Comparison of ENCODE assay signal across 34 mouse cellular contexts in genomic region chr19:11856506-11856905, GRCm38 (mm10). TPM values are rescaled to one million over a fixed set of nuclear protein-coding genes. Genes with fewer than 3 reads are reported as not detected.
DNase-seq lines count a peak whose midpoint lies in the region; ATAC-seq and TF ChIP-seq lines count a peak whose summit lies in the region.
"Had no signal": no experiment of that assay in that cellular context is flagged by ENCODE, and none has a peak within 500 bp of the region (broad histone marks: within the 10 kb centered on the region; RNA-seq: fewer than 3 reads in every experiment).

No protein-coding gene starts in this region.

- ATAC-seq in lung, postnatal 0 days, result no peak
- no peak for ATAC-seq in activated CD4-positive, CD25-positive, alpha-beta regulatory T cell, adult 4 months
- ATAC-seq: forebrain, embryonic 14.5 days; forebrain, postnatal 0 days; hindbrain, postnatal 0 days; inflammation-experienced regulatory T-cells, adult 6 months; intestine, embryonic 16.5 days had no signal

- TF ChIP-seq EP300 in lung, postnatal 0 days (IDR thresholded peaks at IDR 0.05), result no peak

- DNase-seq in R1 (ENCODE audit: low read depth, low spot score), result peak; percentile 13
- peak; percentile 71 to 88 for DNase-seq in adrenal gland, adult (ENCODE audit: inconsistent age in 2 of 2, low spot score in 1 of 2)
- peak; percentile 64 for DNase-seq in adrenal gland, postnatal 10 days
- DNase-seq in adrenal gland, postnatal 36 days, result peak; percentile 71 to 72
- DNase-seq in frontal cortex, postnatal 25 days (ENCODE audit: low spot score in 2 of 2), result no peak
- no peak for DNase-seq in lung, postnatal 0 days (ENCODE audit: low spot score)
- DNase-seq: cerebellum, adult 11 months; cerebellum, adult 2 months; cerebellum, adult 9-11 months; cerebellum, postnatal 25 days; forebrain, postnatal 0 days; gastrocnemius, postnatal 25 days; heart, adult 18-20 months; heart, postnatal 14 days; heart, postnatal 4 days had no signal

- H3K36me3 ChIP-seq in lung, postnatal 0 days (ENCODE audit: insufficient read depth, low read length), result no peaks in the 10 kb centered on the region
- H3K36me3 ChIP-seq: embryonic facial prominence, embryonic 12.5 days; embryonic facial prominence, embryonic 15.5 days; heart, embryonic 10.5 days; heart, embryonic 13.5 days had no signal

- H3K4me2 ChIP-seq in lung, postnatal 0 days (replicated peaks; ENCODE audit: low read depth, low read length), result no peak overlapping the region
- H3K4me2 ChIP-seq: embryonic facial prominence, embryonic 12.5 days; embryonic facial prominence, embryonic 15.5 days; heart, embryonic 13.5 days; hindbrain, embryonic 14.5 days had no signal

- WGBS in lung, postnatal 0 days, result 58% methylated on average over 6 of the region's 6 CpGs

- no peaks in the 10 kb centered on the region for H3K27me3 ChIP-seq in lung, postnatal 0 days (replicated peaks; ENCODE audit: insufficient read depth, low read length)
- H3K27me3 ChIP-seq: embryonic facial prominence, embryonic 12.5 days; embryonic facial prominence, embryonic 15.5 days; heart, embryonic 13.5 days had no signal

- H3K4me3 ChIP-seq in lung, postnatal 0 days (ENCODE audit: low read depth, low read length), result no peak overlapping the region
- H3K4me3 ChIP-seq: embryonic facial prominence, embryonic 12.5 days; embryonic facial prominence, embryonic 15.5 days; heart, embryonic 10.5 days; heart, embryonic 13.5 days had no signal

- no peak overlapping the region for H3K9ac ChIP-seq in lung, postnatal 0 days (replicated peaks; ENCODE audit: low read depth)
- H3K9ac ChIP-seq: embryonic facial prominence, embryonic 12.5 days; embryonic facial prominence, embryonic 15.5 days; forebrain, postnatal 0 days; heart, embryonic 13.5 days; hindbrain, embryonic 14.5 days had no signal

- TF ChIP-seq CTCF in lung, postnatal 0 days (IDR thresholded peaks at IDR 0.05), result no peak

- H3K27ac ChIP-seq in lung, postnatal 0 days (ENCODE audit: low read length), result no peak overlapping the region
- H3K27ac ChIP-seq: embryonic facial prominence, embryonic 12.5 days; embryonic facial prominence, embryonic 15.5 days; heart, embryonic 10.5 days; heart, embryonic 13.5 days; hindbrain, embryonic 14.5 days; hindbrain, postnatal 0 days had no signal

- H3K9me3 ChIP-seq in lung, postnatal 0 days (ENCODE audit: low read length), result no peaks in the 10 kb centered on the region
- H3K9me3 ChIP-seq: embryonic facial prominence, embryonic 12.5 days; embryonic facial prominence, embryonic 15.5 days; heart, embryonic 10.5 days had no signal

- H3K4me1 ChIP-seq in lung, postnatal 0 days (ENCODE audit: insufficient read depth, low read depth, low read length), result no peaks in the 10 kb centered on the region
- H3K4me1 ChIP-seq: embryonic facial prominence, embryonic 12.5 days; embryonic facial prominence, embryonic 15.5 days; heart, embryonic 10.5 days had no signal

RNA-seq across cellular contexts. Expression of gene Olfr1418, which starts 4.4 kb away (rescaled TPM):
- total RNA-seq in adrenal gland, postnatal 10 days (2021), result not detected
- not detected for total RNA-seq in adrenal gland, postnatal 36 days (2021)
- not detected in 2 replicates for polyA plus RNA-seq in lung, postnatal 0 days (2015; fragmentation: Nextera tagmentation; extraction: Ambion mirVana)
- polyA plus RNA-seq in activated CD4-positive, CD25-positive, alpha-beta regulatory T cell, adult 4 months (2017; shearing (Covaris generic)), result not detected
- total RNA-seq: adrenal gland, postnatal 4 days; common myeloid progenitor, adult 5-6 weeks; ES-E14; forebrain, postnatal 0 days; gastrocnemius, adult 8-10 months; gastrocnemius, postnatal 25 days; heart, adult 18-20 months; heart, postnatal 14 days; heart, postnatal 4 days; hindbrain, postnatal 0 days had no signal
- polyA plus RNA-seq: cerebellum, adult 2 months; embryonic facial prominence, embryonic 12.5 days; embryonic facial prominence, embryonic 15.5 days; forebrain, embryonic 11.5 days; forebrain, embryonic 14.5 days; forebrain, postnatal 0 days; frontal cortex, adult 2 months; gonadal fat pad, adult 2 months; heart, embryonic 10.5 days; heart, embryonic 13.5 days; heart, embryonic 16.5 days; hindbrain, embryonic 11.5 days; hindbrain, embryonic 14.5 days; hindbrain, postnatal 0 days; inflammation-experienced regulatory T-cells, adult 6 months; intestine, embryonic 16.5 days had no signal

RNA-seq across cellular contexts. Expression of gene Olfr1417, which starts 17.5 kb away (rescaled TPM):
- not detected for total RNA-seq in adrenal gland, postnatal 10 days (2021)
- not detected for total RNA-seq in adrenal gland, postnatal 36 days (2021)
- polyA plus RNA-seq in lung, postnatal 0 days (2015; fragmentation: Nextera tagmentation; extraction: Ambion mirVana), result 0.08 and 0.14 TPM in 2 replicates
- polyA plus RNA-seq in activated CD4-positive, CD25-positive, alpha-beta regulatory T cell, adult 4 months (2017; shearing (Covaris generic)), result not detected
- total RNA-seq: adrenal gland, postnatal 4 days; common myeloid progenitor, adult 5-6 weeks; ES-E14; forebrain, postnatal 0 days; gastrocnemius, adult 8-10 months; gastrocnemius, postnatal 25 days; heart, adult 18-20 months; heart, postnatal 14 days; heart, postnatal 4 days; hindbrain, postnatal 0 days had no signal
- polyA plus RNA-seq: cerebellum, adult 2 months; embryonic facial prominence, embryonic 12.5 days; embryonic facial prominence, embryonic 15.5 days; forebrain, embryonic 11.5 days; forebrain, embryonic 14.5 days; gonadal fat pad, adult 2 months; heart, embryonic 10.5 days; heart, embryonic 13.5 days; heart, embryonic 16.5 days; inflammation-experienced regulatory T-cells, adult 6 months; intestine, embryonic 16.5 days had no signal

RNA-seq across cellular contexts. Expression of gene Olfr1419, which starts 18.4 kb away (rescaled TPM):
- total RNA-seq in adrenal gland, postnatal 10 days (2021), result not detected
- not detected for total RNA-seq in adrenal gland, postnatal 36 days (2021)
- polyA plus RNA-seq in lung, postnatal 0 days (2015; fragmentation: Nextera tagmentation; extraction: Ambion mirVana), result not detected in 2 replicates
- polyA plus RNA-seq in activated CD4-positive, CD25-positive, alpha-beta regulatory T cell, adult 4 months (2017; shearing (Covaris generic)), result not detected
- total RNA-seq: adrenal gland, postnatal 4 days; common myeloid progenitor, adult 5-6 weeks; ES-E14; forebrain, postnatal 0 days; gastrocnemius, adult 8-10 months; gastrocnemius, postnatal 25 days; heart, adult 18-20 months; heart, postnatal 14 days; heart, postnatal 4 days; hindbrain, postnatal 0 days had no signal
- polyA plus RNA-seq: embryonic facial prominence, embryonic 12.5 days; embryonic facial prominence, embryonic 15.5 days; forebrain, embryonic 11.5 days; forebrain, embryonic 14.5 days; forebrain, postnatal 0 days; gonadal fat pad, adult 2 months; heart, embryonic 10.5 days; heart, embryonic 13.5 days; heart, embryonic 16.5 days; hindbrain, embryonic 11.5 days; hindbrain, embryonic 14.5 days; hindbrain, postnatal 0 days; inflammation-experienced regulatory T-cells, adult 6 months; intestine, embryonic 16.5 days had no signal

RNA-seq across cellular contexts. Expression of gene Olfr1420, which starts 29.9 kb away (rescaled TPM):
- total RNA-seq in adrenal gland, postnatal 10 days (2021), result not detected
- not detected for total RNA-seq in adrenal gland, postnatal 36 days (2021)
- polyA plus RNA-seq in lung, postnatal 0 days (2015; fragmentation: Nextera tagmentation; extraction: Ambion mirVana), result 0.12 and 0.15 TPM in 2 replicates
- not detected for polyA plus RNA-seq in activated CD4-positive, CD25-positive, alpha-beta regulatory T cell, adult 4 months (2017; shearing (Covaris generic))
- total RNA-seq: adrenal gland, postnatal 4 days; common myeloid progenitor, adult 5-6 weeks; ES-E14; forebrain, postnatal 0 days; gastrocnemius, adult 8-10 months; gastrocnemius, postnatal 25 days; heart, adult 18-20 months; heart, postnatal 14 days; heart, postnatal 4 days; hindbrain, postnatal 0 days had no signal
- polyA plus RNA-seq: cerebellum, adult 2 months; embryonic facial prominence, embryonic 15.5 days; forebrain, embryonic 11.5 days; forebrain, embryonic 14.5 days; forebrain, postnatal 0 days; frontal cortex, adult 2 months; gonadal fat pad, adult 2 months; heart, embryonic 13.5 days; heart, embryonic 16.5 days; hindbrain, postnatal 0 days; intestine, embryonic 16.5 days had no signal

RNA-seq across cellular contexts. Expression of gene Stx3, which starts 37.3 kb away (rescaled TPM):
- 1 to 10 TPM; 5.8 to 7.3 TPM for total RNA-seq in adrenal gland, postnatal 10 days (2021)
- total RNA-seq in adrenal gland, postnatal 36 days (2021), result 1 to 10 TPM; 8.4 to 9.2 TPM
- 39.7 and 42.6 TPM in 2 replicates for polyA plus RNA-seq in lung, postnatal 0 days (2015; fragmentation: Nextera tagmentation; extraction: Ambion mirVana)
- polyA plus RNA-seq in activated CD4-positive, CD25-positive, alpha-beta regulatory T cell, adult 4 months (2017; shearing (Covaris generic)), result 1 to 10 TPM; 1.8 to 2.9 TPM

Comparison
In these comparisons a context has a peak if more than half of its experiments do, and no peak if none do; other contexts are left out.
1. DNase-seq: peak in R1 (single experiment), adrenal gland, adult (2 of 2), adrenal gland, postnatal 10 days (single experiment) and adrenal gland, postnatal 36 days (2 of 2); none in frontal cortex, postnatal 25 days (0 of 2) and lung, postnatal 0 days (single experiment).